Mouse (Mus musculus) myocyte (in vitro differentiated cells): ENCODE measurements around the gene Gm21680.
"Not testable (repeated sequence)": the region's sequence is repeated elsewhere in the genome, so short reads cannot be mapped to it uniquely, and the experiment has no call there.

Experiments used
- CEBPB ChIP-seq: IDR thresholded peaks from 2 replicates; pipeline ENCODE4 v1.6.1; 2011; ENCODE audit warnings: mild to moderate bottlenecking, moderate library complexity; ENCODE audit not compliant: poor library complexity, insufficient read depth, severe bottlenecking
- E2F4 ChIP-seq: IDR thresholded peaks from one replicate; pipeline ENCODE4 v1.6.1; 2011; ENCODE audit warnings: mild to moderate bottlenecking, control low read depth, moderate library complexity; ENCODE audit not compliant: insufficient read depth
- MAX ChIP-seq: IDR thresholded peaks from one replicate; pipeline ENCODE4 v1.6.1; 2011; ENCODE audit warnings: low read depth, mild to moderate bottlenecking, control low read depth
- MYOD1 ChIP-seq, 3 experiments: IDR thresholded peaks; one replicate each; pipeline ENCODE4 v1.6.1; 2011; ENCODE audit warnings: control low read depth in 2 of 3, low read depth in 2 of 3, mild to moderate bottlenecking in 2 of 3, moderate library complexity in 1 of 3; ENCODE audit not compliant: insufficient read length in 2 of 3, control insufficient read depth in 1 of 3
- MYOG ChIP-seq, 3 experiments: IDR thresholded peaks; one replicate each; pipeline ENCODE4 v1.6.1; 2011; ENCODE audit warnings: control low read depth in 2 of 3, low read depth in 2 of 3, mild to moderate bottlenecking in 2 of 3; ENCODE audit not compliant: insufficient read length in 2 of 3, control insufficient read depth in 1 of 3, insufficient read depth in 1 of 3
- POLR2A ChIP-seq: IDR thresholded peaks from one replicate; pipeline ENCODE4 v1.6.1; 2011; ENCODE audit warnings: low read depth, mild to moderate bottlenecking, control low read depth, moderate library complexity; ENCODE audit not compliant: insufficient read length
- POLR2AphosphoS2 ChIP-seq: IDR thresholded peaks from one replicate; pipeline ENCODE4 v1.6.1; 2011; ENCODE audit warnings: low read depth, control low read depth; ENCODE audit not compliant: insufficient read length
- REST ChIP-seq: IDR thresholded peaks from one replicate; pipeline ENCODE4 v1.6.1; 2011; ENCODE audit warnings: mild to moderate bottlenecking, control low read depth, moderate library complexity; ENCODE audit not compliant: insufficient read depth, insufficient read length
- SRF ChIP-seq: IDR thresholded peaks from one replicate; pipeline ENCODE4 v1.6.1; 2011; ENCODE audit warnings: low read depth; ENCODE audit not compliant: control insufficient read depth, insufficient read length
- TCF12 ChIP-seq: IDR thresholded peaks from one replicate; pipeline ENCODE4 v1.6.1; 2011; ENCODE audit warnings: mild to moderate bottlenecking, control low read depth; ENCODE audit not compliant: poor library complexity, insufficient read depth, severe bottlenecking
- TCF3 ChIP-seq: IDR thresholded peaks from one replicate; pipeline ENCODE4 v1.6.1; 2011; ENCODE audit warnings: low read depth, control low read depth; ENCODE audit not compliant: insufficient read length
- USF1 ChIP-seq: IDR thresholded peaks from one replicate; pipeline ENCODE4 v1.6.1; 2011; ENCODE audit warnings: low read depth, mild to moderate bottlenecking, control low read depth, moderate library complexity

- not testable (repeated sequence) for TF ChIP-seq MYOG (IDR thresholded peaks at IDR 0.05; ENCODE audit: control insufficient read depth in 1 of 3, insufficient read depth in 1 of 3, insufficient read length in 2 of 3, low read depth in 2 of 3); MAX; POLR2A; E2F4; POLR2AphosphoS2; TCF12; MYOD1 (IDR thresholded peaks at IDR 0.05; ENCODE audit: control insufficient read depth in 1 of 3, insufficient read length in 2 of 3, low read depth in 2 of 3); USF1; CEBPB; SRF; REST; TCF3
Observed at GRCm38 (mm10) chr5:25945391-25945790, 27.1 kb downstream of the Gm21680 start.
